Mouse (Mus musculus) kidney, postnatal 10 days (tissue): ENCODE data around the gene Itpr2.

Experiments used
- DNase-seq: peaks from one replicate; pipeline ENCODE4 v3.0.0; 2021; ENCODE audit warnings: mixed read lengths

Itpr2 gene

GRCm38 (mm10) chr6:146411446-146412070 is 90.5 kb downstream of the Itpr2 start:
- DNase-seq, result no peak

GRCm38 (mm10) chr6:146410427-146410810 is 91.6 kb downstream of the Itpr2 start:
- no peak for DNase-seq

DNA sequence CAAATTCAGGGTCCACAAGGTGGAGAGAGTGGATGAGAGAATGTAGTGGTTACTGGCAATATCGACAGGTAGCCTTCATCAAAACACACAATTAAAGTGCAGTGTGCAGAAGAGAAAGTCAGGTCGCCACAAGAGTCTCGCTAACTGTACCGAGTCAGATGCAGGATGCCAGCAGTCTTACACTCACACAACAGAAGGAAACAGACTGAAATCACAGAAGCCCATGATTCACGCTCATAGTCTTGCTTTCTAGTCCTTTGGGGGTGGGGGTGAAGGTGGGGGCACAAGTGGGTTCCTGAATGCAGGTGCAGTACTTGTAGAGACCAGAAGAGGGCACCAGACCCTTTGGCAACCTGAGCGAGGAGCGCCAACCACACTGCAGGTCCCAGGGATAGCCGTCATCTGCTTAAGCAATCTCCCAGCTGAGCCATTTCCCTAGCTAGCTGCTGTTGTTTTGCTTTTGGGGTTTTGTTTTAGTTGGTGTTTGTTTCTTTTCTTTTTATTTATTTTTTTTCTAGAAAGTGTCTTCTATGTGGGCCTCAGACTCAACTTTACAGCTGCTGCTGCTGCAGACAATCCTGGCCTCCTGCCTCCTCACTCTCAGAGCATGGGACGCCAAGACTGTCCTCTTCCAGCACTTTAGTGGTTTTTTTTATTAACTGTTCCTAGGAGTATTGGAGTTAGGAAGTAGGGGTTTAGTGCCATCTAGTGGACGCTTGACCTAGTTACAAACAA is 92.2 kb downstream of the Itpr2 start:
- peak; percentile 86 for DNase-seq

DNA sequence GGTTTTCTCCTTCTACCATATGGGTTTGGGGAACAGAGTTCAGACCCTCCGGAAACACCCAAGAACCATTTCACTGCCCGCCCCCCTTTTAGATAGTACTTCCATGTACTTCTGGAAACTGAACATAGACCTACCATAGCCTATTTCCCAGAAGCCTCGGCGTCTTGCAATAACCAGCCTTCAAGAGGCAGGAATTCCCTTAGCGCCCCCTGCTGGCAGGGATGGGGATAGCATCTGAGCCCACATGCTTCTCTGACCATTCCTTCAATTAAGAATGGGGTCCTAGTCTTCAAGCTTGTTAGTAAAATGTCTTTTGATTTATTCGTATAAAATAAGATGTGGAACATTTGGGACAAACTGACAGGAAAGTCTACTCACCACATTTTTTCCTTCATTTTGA is 96.6 kb downstream of the Itpr2 start:
- peak; percentile 66 for DNase-seq

DNA sequence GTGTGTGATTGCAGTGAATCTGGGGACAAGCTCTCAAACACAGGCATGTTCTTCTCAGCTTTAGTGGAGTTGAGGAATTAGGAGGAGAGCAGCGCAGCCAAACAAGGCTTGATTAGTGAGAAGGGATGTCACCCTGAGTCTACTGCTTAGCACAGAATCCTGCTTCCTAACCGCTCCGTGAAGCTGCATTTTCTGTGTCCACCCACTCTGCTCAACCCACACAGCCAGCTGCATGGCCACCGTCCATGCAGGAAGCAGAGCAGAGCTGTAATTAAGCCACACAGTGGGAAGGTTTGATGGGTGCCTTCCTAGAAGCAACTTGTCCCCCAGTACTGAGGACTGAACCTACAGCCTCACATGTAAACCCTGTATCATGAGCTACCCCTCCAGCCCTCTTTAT is 97.1 kb downstream of the Itpr2 start:
- DNase-seq, result no peak

- no peak for DNase-seq
Measured at GRCm38 (mm10) chr6:146404156-146404555, 97.9 kb downstream of the Itpr2 start.

DNA sequence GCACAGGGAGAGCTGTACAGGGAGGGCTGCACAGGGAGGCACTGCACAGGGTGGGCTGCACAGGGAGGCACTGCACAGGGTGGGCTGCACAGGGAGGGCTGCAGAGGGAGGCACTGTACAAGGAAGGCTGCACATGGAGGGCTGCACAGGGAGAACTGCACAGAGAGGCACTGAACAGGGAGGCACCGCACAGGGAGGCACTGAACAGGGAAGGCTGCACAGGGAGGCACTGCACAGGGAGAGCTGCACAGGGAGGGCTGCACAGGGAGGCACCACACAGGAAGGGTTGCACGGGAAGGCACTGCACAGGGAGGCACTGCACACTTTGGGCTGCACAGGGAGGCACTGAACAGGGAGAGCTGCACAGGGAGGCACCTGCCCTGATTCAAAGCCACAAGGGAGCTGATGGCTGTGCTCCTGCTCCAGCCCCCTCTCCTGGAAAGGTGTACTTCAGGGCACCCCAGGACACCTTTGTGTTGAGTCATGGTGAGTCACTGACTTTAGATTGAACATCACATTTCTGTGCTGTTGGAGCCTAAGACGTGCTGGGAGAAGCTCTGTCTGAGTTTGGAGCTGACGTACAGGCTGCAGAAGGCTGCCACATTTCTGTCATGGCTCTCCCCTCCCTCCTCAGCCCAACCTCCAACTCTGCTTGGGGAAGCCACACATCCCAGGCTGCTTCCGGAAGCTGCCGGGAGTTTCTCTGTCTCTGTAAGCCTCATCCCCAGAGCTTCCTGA is 98.9 kb downstream of the Itpr2 start:
- peak; percentile 39 for DNase-seq

GRCm38 (mm10) chr6:146397803-146398202 is 104.2 kb downstream of the Itpr2 start:
- no peak for DNase-seq

DNA sequence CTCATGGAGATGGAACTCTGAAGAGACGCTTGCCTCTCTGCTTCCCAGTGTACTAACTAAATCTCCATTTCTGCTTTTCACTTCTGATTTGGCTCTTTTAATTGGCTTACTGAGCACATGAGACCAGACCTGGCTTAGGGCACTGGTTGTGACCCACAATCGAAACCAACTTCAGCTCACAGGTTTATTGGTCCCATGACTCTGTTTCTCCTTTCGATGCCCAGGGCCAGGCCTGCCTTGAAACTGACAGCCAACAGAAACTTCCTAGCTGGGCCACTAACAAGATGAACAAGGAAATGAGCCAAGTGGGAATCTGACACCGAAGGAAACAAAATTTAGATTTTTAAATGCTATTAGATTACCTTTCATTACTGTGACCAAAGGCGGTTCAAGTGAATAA is 105.8 kb downstream of the Itpr2 start:
- DNase-seq, result no peak

- DNase-seq, result no peak
Measured at GRCm38 (mm10) chr6:146395616-146396015, 106.4 kb downstream of the Itpr2 start.

DNA sequence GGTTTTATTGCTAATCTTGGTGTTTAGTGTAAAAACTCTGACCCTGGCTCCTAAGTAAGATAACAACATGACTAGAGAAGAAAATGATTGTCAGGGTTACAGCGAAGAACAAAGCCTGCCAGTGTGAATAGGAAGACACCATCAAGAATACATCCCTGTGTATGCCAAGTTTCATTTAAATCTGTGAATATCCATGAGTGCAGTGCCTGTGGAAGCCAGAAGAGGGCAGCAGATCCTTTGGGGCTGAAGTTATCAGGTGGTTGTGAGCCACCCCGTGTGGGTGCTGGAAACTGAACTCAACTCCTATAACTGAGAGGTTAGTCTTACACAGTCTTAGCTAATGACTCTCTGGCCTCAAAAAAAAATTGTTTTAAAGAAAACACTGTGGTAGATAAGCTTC is 109.8 kb downstream of the Itpr2 start:
- no peak for DNase-seq

DNA sequence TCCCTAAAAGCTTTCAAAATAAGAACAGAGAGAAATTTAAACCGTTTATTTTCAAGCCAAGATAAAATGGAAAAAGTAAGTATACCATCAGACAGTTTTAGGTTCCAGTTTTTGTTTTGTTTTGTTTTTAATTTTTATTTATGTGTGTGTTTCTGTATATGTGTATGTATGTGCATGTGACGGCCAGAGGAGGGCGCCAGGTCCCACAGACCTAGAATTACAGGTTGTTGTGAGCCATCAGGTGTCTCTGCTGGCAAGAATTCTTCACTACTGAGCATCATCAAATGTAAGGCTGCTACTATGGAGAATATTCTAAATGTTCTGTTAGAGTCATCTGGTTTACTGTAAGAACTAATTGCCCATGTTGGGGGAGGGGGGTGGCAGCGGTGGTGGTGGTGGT is 111.9 kb downstream of the Itpr2 start:
- no peak for DNase-seq

DNA sequence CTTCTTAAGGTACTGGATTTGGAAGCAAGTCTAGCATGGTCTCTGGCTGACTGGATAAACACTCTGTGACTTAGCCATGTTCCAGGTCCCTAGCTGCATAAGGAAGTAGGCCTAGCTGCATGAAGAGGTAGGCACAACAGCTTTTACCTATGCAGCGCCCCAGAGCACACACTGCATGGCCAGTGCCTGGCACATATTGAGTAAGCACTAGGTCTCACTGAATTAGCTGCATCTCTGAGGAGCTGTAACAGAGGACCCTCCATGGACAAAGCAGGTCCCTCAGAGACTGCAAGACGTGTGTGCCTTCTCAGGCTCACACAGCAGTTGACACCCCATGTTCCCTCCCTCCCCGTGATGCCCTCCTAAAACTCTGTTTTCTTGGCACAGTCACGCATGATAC is 114.0 kb downstream of the Itpr2 start:
- no peak for DNase-seq

DNA sequence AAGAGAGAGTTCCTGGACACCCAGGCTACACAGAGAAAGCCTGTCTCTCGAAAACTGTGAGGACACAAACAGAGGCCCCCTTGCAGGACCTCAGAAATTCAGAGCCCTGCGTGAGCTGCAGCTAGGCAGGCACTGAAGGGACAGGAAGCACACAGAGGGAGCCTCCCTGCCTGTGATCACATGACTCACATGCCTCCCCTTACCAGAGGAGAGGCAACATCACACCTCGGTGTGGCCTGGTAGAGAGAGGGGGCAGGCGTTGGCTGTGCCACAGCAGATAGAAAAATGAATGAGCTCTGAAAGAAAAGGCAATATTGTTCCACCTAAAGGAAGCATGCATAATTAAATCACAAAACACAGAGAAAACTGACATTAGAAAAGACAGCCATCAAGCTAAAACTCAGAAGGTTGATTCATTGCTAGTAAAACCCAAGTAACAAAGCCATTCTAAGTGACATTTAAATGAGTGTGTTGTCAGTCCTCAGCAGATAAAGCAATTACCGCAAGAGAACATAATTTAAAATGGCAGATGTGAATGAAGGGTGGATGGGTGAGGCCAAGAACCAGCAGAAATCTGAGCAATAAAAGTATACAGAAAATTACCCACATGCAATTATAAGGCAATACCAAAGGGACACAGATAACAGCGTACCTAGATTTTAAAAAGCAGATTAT is 114.8 kb downstream of the Itpr2 start:
- no peak for DNase-seq

GRCm38 (mm10) chr6:146379263-146379662 is 122.8 kb downstream of the Itpr2 start:
- no peak for DNase-seq

DNA sequence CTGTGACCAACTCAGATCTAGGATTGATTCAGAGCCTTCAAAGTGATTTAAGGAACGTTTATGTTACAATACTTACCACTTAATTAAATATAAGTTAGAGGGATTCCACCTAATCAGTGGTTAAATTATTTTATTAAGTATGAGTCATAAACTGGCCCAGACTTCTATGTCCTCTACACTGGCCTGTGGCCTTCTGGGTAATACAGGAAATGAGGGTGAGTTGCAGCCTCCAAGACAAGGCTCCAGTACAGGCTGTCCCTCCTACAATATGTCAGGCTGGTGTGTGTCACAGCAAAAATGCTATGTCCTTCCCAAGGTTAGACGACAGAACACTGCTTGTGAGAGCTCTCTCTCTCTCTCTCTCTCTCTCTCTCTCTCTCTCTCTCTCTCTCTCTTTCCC is 130.5 kb downstream of the Itpr2 start:
- DNase-seq, result no peak

DNA sequence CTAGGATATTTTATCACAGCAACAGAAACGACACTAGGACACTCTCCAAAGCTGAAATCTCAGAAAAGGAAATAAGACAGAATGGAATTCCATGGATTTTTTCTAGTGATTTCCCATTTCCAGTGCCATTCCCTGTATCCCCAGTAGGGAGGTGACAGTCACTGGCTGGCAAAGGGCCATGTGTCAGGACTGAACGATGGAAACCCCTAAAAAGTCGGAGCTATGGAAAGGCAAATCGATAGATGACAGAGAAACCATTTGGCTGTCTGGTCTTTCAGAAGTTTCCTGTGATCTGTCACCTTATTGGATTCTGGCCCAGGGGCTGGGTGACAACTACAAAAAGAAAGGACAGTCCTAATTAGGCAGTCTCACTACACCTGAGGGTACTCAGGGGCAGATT is 135.8 kb downstream of the Itpr2 start:
- DNase-seq, result no peak

DNA sequence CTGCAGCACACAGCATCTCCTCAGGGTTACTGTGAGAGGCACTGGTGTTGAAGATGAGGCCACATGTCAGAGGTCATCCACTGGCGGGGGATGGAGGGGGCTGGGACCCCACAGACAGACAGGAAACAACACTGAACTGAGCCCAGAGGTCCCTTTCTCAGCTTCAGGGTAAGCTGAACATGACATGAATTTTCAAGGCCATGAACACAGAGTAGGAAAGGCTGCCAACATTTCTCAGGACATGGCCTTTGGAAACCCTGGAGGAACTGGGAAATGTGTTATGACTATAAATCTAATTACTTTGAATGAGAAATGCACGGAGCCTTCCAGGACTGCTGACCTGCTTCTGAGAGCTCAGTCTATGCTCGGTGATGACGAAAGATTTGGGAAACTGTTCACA is 144.1 kb downstream of the Itpr2 start:
- peak; percentile 71 for DNase-seq

GRCm38 (mm10) chr6:146352258-146352805 is 149.7 kb downstream of the Itpr2 start:
- DNase-seq, result no peak

DNA sequence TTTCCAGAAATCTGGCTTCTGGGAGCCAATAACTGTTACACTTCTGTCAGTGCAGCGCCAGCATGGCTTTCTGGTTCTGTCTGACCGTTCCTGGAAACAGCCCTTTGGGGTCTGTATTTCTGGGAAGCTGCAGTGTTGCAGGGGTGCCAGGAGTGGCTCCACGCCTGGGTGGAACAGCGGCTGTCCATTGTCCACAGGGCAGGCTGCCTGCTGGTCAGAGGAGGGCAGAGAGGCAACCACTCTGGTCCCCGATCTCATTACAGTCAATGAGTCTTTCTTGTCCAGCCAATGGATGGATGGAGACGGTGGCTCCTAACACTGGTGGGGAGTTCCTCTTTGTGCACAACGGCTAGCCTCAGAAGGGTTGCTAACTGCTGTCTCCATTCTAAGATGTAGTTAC is 150.2 kb downstream of the Itpr2 start:
- DNase-seq, result no peak

DNA sequence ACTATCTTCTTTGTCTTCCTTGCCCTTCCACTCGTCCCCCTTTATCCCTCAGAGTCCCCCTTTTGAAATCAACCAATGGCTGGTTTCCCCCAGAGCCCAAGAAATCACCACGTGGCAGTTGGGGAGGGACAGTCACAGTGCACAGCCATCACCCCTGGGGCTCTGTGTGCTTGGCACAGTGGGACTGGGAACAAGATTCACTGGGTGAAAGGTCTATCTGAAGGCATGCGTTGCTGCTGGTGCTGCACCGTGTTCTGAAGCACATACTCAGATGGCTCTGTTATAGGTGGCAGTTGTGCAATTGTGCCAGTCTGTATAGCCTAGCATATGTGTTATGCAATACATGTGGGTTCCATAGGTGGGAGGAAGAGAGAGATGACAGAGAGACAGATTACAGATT is 154.5 kb downstream of the Itpr2 start:
- no peak for DNase-seq

GRCm38 (mm10) chr6:146346545-146347195 is 155.4 kb downstream of the Itpr2 start:
- DNase-seq, result no peak

GRCm38 (mm10) chr6:146344732-146345131 is 157.3 kb downstream of the Itpr2 start:
- peak; percentile 61 for DNase-seq
